Mouse (Mus musculus): Measurements from ENCODE around the gene Lrp3.
"Not testable (repeated sequence)": the region's sequence is repeated elsewhere in the genome, so short reads cannot be mapped to it uniquely, and the experiment has no call there.

The Lrp3 gene

GRCm38 (mm10) chr7:35215225-35215624 lies at the start of gene Lrp3:
Lrp3 (minus strand) TSS chr7:35215498.
- no peak for DNase-seq (ENCODE audit: low read depth)

DNA sequence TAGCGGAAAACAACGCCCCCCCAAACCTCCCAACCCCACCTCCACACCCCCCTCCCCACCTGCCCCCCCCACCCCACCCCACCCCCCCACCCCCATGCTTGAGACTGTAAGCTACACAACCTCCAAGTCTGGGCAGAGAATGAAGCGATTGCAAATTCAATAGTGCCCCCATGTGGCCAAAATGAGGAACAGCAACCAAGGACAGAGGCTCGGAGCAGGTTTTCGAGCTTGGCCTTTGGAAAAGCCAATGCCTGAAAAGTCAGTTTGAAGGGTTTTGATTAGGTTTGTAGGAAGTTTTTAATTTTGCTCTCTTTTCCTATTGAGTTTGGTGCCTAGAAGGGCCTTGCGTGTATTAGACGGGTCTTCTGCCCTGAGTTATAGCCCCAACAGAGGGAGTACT lies 49.4 kb upstream of the Lrp3 start:
- peak; percentile 74 for DNase-seq (ENCODE audit: low read depth)

DNA sequence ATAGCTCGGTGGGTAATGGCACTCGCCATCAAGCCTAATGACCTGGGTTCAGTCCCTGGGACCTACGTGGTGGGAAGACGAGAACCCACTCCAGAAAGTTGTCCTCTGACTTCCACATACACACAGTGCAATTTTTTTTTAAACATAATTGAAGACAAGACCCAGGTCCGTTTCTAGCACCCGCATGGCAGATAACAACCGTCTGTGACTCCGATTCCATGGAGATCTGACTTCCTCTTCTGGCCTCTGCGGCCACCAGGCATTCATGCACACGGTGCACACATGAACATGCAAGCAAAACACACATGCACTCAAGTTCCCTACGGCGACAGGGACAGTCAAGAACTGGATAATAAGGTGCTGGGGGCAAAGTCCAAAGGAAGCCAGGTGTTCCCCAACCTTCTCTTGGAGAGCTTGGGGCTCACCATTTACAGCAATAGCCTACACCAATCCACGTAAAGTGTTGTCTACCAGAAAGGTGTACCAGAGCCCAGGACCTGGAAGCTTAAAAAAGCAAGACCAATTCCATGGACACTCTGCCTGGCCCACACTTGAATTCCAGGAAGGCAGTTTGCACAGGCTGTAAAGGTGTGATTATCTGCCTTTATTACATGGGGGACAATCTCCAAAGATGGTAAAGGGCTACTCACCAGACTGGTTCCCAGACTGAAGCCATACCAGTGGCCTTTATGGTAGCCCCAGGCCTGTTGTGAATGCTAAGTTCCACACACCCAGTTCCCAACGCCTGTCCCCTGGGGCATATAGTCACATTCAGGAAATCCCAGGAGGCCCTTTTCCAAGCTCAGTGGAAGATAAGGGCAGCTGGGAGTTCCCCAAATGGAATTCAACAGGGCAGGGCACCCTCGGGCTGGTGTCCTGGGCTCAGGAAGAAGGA lies 48.5 kb upstream of the Lrp3 start:
- no peak for DNase-seq (ENCODE audit: low read depth)

DNA sequence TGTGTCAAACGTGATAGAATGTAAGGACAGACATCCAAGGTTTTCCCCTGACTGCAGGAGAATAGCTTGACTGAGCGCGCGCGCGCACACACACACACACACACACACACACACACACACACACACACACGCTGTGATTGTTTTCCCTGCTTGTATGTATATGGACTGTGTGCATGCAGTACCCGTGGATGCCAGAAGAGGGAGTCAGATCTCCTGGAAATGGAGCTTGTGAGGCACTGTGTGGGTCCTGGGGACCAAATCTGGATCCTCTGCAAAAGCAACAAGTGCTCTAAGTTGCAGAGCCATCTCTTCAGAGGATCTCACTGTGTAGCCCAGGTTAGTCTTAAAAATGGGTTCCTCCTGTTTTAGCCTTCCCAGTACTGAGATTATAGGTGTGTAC lies 44.1 kb upstream of the Lrp3 start:
- peak; percentile 38 for DNase-seq (ENCODE audit: low read depth)

DNA sequence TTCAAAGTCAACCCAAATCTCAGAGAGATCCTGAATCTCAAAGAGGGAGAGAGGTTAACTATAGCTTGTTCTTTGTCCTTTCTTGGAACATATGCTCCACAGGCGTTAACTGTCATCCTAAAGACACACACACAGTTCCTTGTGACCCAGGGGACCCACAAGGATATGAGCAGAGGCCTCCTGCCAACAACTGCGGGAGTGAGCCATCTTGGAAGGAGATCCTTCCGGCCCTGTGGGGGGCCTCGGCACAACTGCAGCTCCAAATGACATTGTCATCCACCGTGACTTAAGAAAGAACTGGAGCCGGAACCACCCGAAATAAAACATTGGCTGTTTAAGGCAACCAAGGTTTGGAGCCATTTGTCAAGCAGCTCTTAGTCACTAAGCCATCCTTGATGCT lies 43.0 kb upstream of the Lrp3 start:
- no peak for DNase-seq (ENCODE audit: low read depth)

DNA sequence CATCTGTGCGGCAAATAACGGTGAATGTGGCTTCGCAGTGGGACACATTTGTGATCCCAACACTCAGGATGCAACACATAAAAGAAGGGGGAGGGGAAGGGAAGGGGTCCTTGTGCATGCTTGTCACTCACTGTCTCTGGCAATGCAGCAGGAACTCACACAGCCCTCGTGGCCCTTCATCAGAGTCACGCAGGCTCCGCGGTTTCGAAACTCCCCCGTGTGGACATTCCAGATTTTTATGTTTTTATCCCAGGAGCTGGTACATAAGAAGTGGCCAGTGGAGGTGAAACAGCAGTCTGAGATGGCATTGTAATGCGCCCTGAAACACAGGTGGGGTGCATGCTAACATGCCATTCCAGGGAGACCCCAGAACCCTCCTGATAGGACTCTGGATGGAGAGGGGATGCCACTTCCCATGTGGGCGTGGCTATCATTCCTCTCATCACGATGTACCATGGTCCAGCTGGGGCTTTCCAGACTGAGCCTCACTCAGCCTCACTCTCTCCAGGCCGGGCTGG lies 36.8 kb upstream of the Lrp3 start:
- no peak for DNase-seq (ENCODE audit: low read depth)

DNA sequence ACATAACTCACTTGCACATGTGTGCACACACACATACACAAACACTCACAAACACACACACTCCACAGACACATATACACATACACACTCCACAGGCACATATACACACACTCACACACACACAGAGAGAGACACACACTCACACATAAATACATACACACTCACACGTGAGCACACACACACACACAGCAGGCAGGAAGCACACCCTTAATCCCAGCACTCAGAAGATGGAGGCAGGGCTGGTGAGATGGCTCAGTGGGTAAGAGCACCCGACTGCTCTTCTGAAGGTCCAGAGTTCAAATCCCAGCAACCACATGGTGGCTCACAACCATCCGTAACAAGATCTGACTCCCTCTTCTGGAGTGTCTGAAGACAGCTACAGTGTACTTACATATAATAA lies 22.6 kb upstream of the Lrp3 start:
- not testable (repeated sequence) for DNase-seq (ENCODE audit: low read depth)

GRCm38 (mm10) chr7:35235308-35235707 lies 20.0 kb upstream of the Lrp3 start:
- peak; percentile 86 for DNase-seq (ENCODE audit: low read depth)

- DNase-seq (ENCODE audit: low read depth) = peak; percentile 98
Measured at GRCm38 (mm10) chr7:35234361-35235245, 19.3 kb upstream of the Lrp3 start.

DNA sequence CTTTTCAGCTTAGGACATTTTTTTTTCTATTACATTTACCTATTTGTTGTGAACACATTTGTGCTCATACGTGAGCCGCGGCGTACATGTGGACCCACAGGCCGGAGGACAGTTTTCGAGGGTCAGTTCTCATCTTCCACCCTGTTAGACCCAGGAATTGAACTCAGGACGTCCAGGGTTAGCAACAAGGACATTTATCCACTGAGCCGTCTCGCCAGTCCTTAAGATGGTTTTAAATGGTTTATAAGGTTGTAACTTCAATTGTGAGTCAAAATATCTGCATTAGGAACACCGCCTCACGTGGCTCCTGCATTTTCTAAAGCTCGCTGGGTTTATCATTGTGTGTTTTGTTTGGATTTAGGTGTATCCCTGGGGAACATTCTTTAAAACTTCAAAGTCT lies 18.6 kb upstream of the Lrp3 start:
- DNase-seq (ENCODE audit: low read depth) = no peak

GRCm38 (mm10) chr7:35232796-35233455 lies 17.6 kb upstream of the Lrp3 start:
- no peak for DNase-seq (ENCODE audit: low read depth)

GRCm38 (mm10) chr7:35230333-35230732 lies 15.0 kb upstream of the Lrp3 start:
- peak; percentile 69 for DNase-seq (ENCODE audit: low read depth)

GRCm38 (mm10) chr7:35220694-35221365 lies 5.5 kb upstream of the Lrp3 start:
- DNase-seq (ENCODE audit: low read depth) = no peak

DNA sequence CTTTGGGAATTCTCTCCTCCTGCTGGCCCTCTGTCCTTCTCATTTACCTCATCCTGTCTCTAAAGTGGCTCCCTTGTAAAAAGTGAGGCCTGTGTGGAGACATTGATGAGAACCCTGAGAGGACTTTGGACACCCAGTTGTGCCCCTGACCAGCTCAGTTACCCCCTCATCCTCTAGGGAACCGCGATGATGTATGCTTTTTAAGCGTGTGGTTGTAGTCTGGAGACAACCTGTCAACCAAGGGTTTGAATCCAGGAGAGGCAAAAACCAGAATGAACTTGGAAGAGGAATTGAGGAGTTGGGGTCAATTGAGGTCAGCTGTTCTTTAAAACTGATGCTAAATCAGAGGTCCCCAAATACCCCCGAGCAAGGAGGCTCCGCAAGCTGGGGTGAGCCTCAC lies 433 bp upstream of the Lrp3 start:
- DNase-seq (ENCODE audit: low read depth) = no peak

- no peak for DNase-seq (ENCODE audit: low read depth)
Measured at GRCm38 (mm10) chr7:35214442-35215222, 666 bp downstream of the Lrp3 start.

DNA sequence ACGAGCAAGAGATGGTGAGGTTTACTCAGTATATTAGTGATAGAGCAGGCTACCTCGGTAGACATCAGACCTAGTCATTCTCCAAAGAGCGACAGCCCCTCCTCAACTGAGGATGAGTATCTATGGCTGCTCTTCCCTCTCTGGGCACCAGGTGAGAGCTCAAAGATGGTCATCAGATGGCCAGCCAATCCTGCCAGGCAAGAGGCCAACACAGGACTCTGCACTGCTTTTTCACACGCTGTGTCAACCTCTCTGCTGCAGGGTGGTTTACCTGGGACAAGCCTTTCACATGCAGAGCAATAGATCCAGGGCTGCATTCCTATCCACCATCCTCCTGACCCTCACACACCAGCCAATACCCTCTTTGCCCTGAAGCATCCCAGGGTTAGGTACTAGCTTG lies 3.5 kb downstream of the Lrp3 start:
- DNase-seq (ENCODE audit: low read depth) = no peak

DNA sequence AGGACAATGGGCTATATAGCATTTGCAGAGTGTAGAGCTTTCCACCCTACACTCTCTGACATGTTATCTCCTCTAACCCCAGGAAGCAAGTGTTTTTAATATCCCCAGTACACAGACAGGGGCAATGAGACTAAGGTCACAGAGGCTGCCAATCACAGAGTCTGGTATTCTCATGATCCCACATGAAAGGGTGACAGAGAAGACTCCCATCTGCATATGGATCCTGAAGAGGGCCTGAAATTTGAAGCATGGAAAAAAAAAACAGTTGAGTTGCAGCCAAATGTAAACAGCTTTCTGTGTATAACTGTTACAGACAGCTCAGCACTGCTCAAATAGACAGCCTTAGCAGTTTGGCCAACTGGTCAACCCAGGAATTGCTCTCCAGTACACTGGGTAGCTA lies 15.5 kb downstream of the Lrp3 start:
- DNase-seq (ENCODE audit: low read depth) = no peak

DNA sequence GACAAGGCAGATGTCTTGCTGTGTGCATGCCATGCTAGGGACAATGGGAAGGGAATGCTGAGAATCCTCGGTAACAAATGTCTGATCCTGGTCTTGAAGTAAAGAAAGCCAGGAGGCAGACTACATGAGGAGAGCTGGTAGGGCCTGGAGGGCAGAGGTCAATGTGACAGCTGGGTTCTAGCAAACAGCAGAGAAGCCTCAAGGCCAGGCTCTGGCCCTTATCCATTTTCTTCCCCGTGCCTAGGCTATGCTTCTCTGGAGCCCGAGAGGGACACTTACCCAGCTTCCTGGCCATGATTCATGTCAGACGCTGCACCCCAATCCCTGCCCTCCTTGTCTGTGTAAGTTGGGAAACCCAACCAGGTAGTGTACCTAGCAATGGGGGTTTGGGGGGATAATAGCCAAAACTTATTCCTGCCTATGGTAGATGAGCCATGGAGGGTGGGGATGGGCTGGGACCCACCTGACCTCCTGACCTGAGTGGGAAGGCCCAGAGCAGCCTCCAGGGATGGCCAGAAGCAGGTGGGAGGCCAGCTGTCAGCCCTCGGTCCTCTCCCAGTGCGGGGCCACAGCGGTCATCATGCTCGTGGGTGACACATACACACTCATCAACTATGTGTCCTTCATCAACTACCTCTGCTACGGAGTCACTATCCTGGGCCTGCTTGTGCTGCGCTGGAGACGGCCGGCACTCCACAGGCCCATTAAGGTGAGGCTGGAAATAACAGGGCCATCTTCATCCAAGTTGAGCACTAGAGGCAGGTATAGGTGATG lies 16.1 kb downstream of the Lrp3 start:
- DNase-seq (ENCODE audit: low read depth) = no peak

- DNase-seq (ENCODE audit: low read depth) = no peak
Measured at GRCm38 (mm10) chr7:35197022-35197421, 18.3 kb downstream of the Lrp3 start.

- no peak for DNase-seq (ENCODE audit: low read depth)
Measured at GRCm38 (mm10) chr7:35191276-35191675, 24.0 kb downstream of the Lrp3 start.

Measured in induced T-regulatory cell, adult 2 months (primary cell).